Mouse (Mus musculus): ENCODE results near the gene Mkln1. TPM values are rescaled to one million over a fixed set of nuclear protein-coding genes. Genes with fewer than 3 reads are reported as not detected.
A peak's percentile ranks its signal among the peaks of the same experiment; 100 is the strongest.
"Not testable (repeated sequence)": the region's sequence is repeated elsewhere in the genome, so short reads cannot be mapped to it uniquely, and the experiment has no call there.

The Mkln1 gene
- total RNA-seq, 2 experiments from 2014 or later = 118 to 152 TPM

DNA sequence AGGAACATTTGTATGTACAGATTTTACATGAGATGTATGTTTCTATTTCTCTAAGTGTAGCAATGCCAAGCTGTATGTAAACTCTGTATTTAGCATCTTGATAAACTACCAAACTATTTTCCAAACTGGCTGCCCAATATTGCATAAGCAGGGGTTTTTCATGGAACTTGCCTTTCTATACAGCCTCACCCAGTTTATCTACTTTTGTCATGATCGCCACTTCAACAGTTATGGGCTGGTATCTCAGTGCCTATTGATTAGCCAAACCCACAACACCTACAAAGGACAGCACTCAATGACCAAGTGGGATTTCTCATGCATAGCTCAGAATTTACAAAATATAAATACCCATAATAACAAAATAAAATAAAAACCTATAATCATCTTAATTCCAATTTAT, 139.6 kb downstream of the Mkln1 start:
- ATAC-seq (replicated peaks; ENCODE audit: poor library complexity, severe bottlenecking) = no peak

- no peak for ATAC-seq (replicated peaks; ENCODE audit: poor library complexity, severe bottlenecking)
Measured at GRCm38 (mm10) chr6:31540018-31540417, 141.5 kb downstream of the Mkln1 start.

GRCm38 (mm10) chr6:31544318-31544717, 145.8 kb downstream of the Mkln1 start:
- no peak for ATAC-seq (replicated peaks; ENCODE audit: poor library complexity, severe bottlenecking)

- ATAC-seq (replicated peaks; ENCODE audit: poor library complexity, severe bottlenecking) = no peak
Measured at GRCm38 (mm10) chr6:31549361-31550051, 151.0 kb downstream of the Mkln1 start.

- no peak for ATAC-seq (replicated peaks; ENCODE audit: poor library complexity, severe bottlenecking)
Measured at GRCm38 (mm10) chr6:31550876-31551532, 152.5 kb downstream of the Mkln1 start.

- no peak for ATAC-seq (replicated peaks; ENCODE audit: poor library complexity, severe bottlenecking)
Measured at GRCm38 (mm10) chr6:31556460-31557100, 158.0 kb downstream of the Mkln1 start.

DNA sequence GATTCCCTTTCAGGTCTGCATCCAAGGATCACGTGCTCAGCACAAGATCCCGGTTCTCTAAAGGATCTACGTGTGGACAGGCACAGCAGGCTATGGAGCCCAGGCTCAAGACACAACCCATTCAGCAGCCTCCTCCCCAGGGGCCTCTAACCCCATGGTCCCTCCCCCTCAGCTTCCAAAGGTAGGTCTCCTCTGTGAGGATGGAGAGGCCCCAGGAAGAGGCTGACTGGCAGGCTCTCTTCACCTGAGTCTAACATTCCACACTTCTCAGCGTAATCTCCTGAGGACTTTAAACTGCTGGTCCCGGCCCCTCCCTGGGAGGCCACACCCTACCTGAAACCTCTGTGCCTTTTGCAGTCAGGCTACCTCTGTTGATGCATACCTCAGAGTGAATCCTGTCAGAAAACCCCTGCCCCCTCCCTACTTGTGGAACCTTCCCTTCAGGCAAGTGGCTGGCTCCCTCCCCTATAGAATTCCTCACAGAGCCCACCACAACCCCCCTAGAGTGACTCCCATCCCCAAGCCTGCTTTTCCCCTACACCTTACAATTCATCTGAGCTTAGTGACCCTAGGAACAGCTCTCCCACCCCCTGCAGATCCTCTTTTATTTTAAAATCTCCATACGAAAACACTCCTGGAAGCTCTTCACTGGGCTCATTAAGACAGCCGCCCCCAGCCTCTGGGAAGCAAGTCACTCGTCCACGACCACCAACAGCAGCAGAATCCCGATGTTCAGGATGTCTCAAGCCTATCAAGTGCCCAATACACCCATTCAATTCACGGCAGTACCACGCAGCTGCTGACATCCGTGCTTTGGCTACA, 161.8 kb downstream of the Mkln1 start:
- ATAC-seq (replicated peaks; ENCODE audit: poor library complexity, severe bottlenecking) = no peak

GRCm38 (mm10) chr6:31561948-31562347, 163.4 kb downstream of the Mkln1 start:
- not testable (repeated sequence) for ATAC-seq (replicated peaks; ENCODE audit: poor library complexity, severe bottlenecking)

DNA sequence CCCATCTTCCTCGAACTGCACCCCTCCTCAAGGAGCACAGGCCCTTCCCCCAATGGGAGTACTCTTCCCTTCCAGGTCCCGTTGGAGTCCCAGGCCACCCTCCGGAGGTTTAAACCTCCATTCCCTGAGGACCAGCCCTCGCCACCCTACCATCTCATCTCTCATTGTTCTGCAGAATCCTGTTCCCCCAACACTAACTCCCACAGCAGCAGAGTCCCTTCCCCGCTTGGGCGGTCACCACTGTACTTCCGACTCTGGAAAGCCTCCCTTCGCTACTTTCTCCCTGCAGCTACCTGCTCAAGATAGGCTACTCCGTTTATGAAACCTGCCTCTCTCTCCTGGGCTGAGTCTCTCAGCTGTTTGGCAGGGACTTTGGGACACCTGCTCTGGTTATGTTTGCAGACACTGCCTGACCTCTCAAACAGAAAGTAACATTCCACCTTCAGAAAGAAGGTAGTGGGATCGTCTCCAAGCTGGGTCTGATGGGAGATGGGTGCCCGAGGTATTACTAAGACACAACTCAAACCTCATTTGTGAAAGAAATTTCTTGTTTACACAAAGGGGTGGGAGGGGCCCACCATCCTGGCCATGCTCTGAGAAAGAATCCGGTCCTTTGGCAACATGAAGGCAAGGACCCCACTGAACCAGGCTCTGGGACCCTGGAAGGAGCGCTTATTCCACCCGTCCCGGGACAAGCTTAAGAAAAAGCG, 164.0 kb downstream of the Mkln1 start:
- no peak for ATAC-seq (replicated peaks; ENCODE audit: poor library complexity, severe bottlenecking)

- ATAC-seq (replicated peaks; ENCODE audit: poor library complexity, severe bottlenecking) = peak; percentile 76
Measured at GRCm38 (mm10) chr6:31563235-31564181, 165.0 kb downstream of the Mkln1 start, which contains the start of gene Podxl. Gene Podxl, minus strand, starts transcription at chr6:31563981.

DNA sequence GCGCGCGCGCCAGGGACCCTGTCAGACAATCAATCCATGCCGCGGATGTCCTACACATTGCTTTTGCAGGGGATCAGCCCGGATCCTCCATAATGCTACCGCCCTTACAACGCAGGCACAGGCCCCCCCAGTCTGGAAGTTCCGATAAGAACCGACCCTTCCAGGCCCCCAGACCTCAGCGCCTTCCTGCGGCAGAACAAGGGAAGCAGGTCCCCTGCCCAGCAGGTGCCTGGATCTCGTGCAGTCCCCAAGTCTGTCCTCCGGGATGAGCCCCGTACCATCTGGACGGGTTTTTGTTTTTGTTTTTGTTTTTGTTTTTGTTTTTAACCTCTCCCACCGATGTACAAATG, 165.6 kb downstream of the Mkln1 start:
- no peak for ATAC-seq (replicated peaks; ENCODE audit: poor library complexity, severe bottlenecking)

GRCm38 (mm10) chr6:31564901-31565391, 166.4 kb downstream of the Mkln1 start:
- no peak for ATAC-seq (replicated peaks; ENCODE audit: poor library complexity, severe bottlenecking)

Other genes starting within 250 kb of the Mkln1 start
- gene Podxl, start 165.2 kb downstream of the Mkln1 start, total RNA-seq (2014; fragmentation: Nextera tagmentation) = not detected in 2 replicates
- gene Podxl, start 165.2 kb downstream of the Mkln1 start, total RNA-seq (2017) = 0.05 TPM in 1 of 2 replicates, not detected in the other